Mouse (Mus musculus) forelimb bud, embryonic 11.5 days (tissue): Measurements from ENCODE around the gene Rem1.
A peak's percentile ranks its signal among the peaks of the same experiment; 100 is the strongest.
"Not testable (repeated sequence)": the region's sequence is repeated elsewhere in the genome, so short reads cannot be mapped to it uniquely, and the experiment has no call there.

Experiments
- DNase-seq: peaks from one replicate; pipeline ENCODE4 v3.0.0-alpha.2; 2012; ENCODE audit warnings: low read depth, low spot score

Rem1 gene

GRCm38 (mm10) chr2:152629239-152629638, 2.5 kb downstream of the Rem1 start:
- DNase-seq: no peak

- DNase-seq: no peak
Observed at GRCm38 (mm10) chr2:152629904-152630303, 3.2 kb downstream of the Rem1 start.

- no peak for DNase-seq
Observed at GRCm38 (mm10) chr2:152633334-152633733, 6.6 kb downstream of the Rem1 start.

GRCm38 (mm10) chr2:152634311-152634710, 7.6 kb downstream of the Rem1 start:
- DNase-seq: no peak

GRCm38 (mm10) chr2:152636246-152637005, 9.7 kb downstream of the Rem1 start:
- DNase-seq: no peak

GRCm38 (mm10) chr2:152637006-152637322, 10.2 kb downstream of the Rem1 start:
- no peak for DNase-seq

- no peak for DNase-seq
Observed at GRCm38 (mm10) chr2:152637381-152637780, 10.6 kb downstream of the Rem1 start.

- no peak for DNase-seq
Observed at GRCm38 (mm10) chr2:152638865-152639264, 12.1 kb downstream of the Rem1 start.

- DNase-seq: no peak
Observed at GRCm38 (mm10) chr2:152639406-152640113, 12.8 kb downstream of the Rem1 start.

- DNase-seq: no peak
Observed at GRCm38 (mm10) chr2:152652901-152653620, 26.3 kb downstream of the Rem1 start.

- no peak for DNase-seq
Observed at GRCm38 (mm10) chr2:152653874-152654715, 27.3 kb downstream of the Rem1 start.

- no peak for DNase-seq
Observed at GRCm38 (mm10) chr2:152657398-152657797, 30.6 kb downstream of the Rem1 start.

GRCm38 (mm10) chr2:152661163-152661562, 34.4 kb downstream of the Rem1 start:
- no peak for DNase-seq

GRCm38 (mm10) chr2:152666191-152666590, 39.4 kb downstream of the Rem1 start:
- not testable (repeated sequence) for DNase-seq

- DNase-seq: peak; percentile 98
Observed at GRCm38 (mm10) chr2:152669256-152669638, 42.5 kb downstream of the Rem1 start, which contains the start of gene H13. H13 (plus strand) TSS chr2:152669461.

- peak; percentile 72 for DNase-seq
Observed at GRCm38 (mm10) chr2:152669639-152670484, 43.1 kb downstream of the Rem1 start.

- DNase-seq: no peak
Observed at GRCm38 (mm10) chr2:152670983-152671641, 44.4 kb downstream of the Rem1 start.

GRCm38 (mm10) chr2:152671642-152671999, 44.9 kb downstream of the Rem1 start:
- DNase-seq: no peak

GRCm38 (mm10) chr2:152672166-152672565, 45.4 kb downstream of the Rem1 start:
- no peak for DNase-seq

GRCm38 (mm10) chr2:152674148-152674547, 47.4 kb downstream of the Rem1 start:
- no peak for DNase-seq
